Mouse (Mus musculus): ENCODE data around the gene Dzip1. TPM values are rescaled to one million over a fixed set of nuclear protein-coding genes. Genes with fewer than 3 reads are reported as not detected.

The Dzip1 gene
- polyA plus RNA-seq, 1 experiment from 2014 or later, result 40.0 TPM

GRCm38 (mm10) chr14:118827283-118827904 is 97.9 kb downstream of the Dzip1 start:
- 0 out of 2 replicates have a peak, but pooled peaks cover 2% of the 10 kb centered on the region for H3K4me1 ChIP-seq (replicated peaks; ENCODE audit: control insufficient read depth, insufficient read depth, low read length)
- no peaks in the 10 kb centered on the region for H3K36me3 ChIP-seq (ENCODE audit: control insufficient read depth, insufficient read depth, low read length)
- peak; percentile 59 for DNase-seq (ENCODE audit: low spot score)
- no peak overlapping the region for H3K4me3 ChIP-seq (ENCODE audit: low read depth, low read length)
- 19% methylated on average over 7 of the region's 7 CpGs for WGBS
- H3K9me3 ChIP-seq (ENCODE audit: control insufficient read depth, low read length), result no peaks in the 10 kb centered on the region
- H3K4me2 ChIP-seq (replicated peaks; ENCODE audit: low read depth, low read length), result no peak overlapping the region
- no peak overlapping the region for H3K9ac ChIP-seq (ENCODE audit: low read depth, low read length)
- H3K27ac ChIP-seq (ENCODE audit: low read depth, low read length), result no peak overlapping the region
- ATAC-seq (ENCODE audit: low FRiP score), result peak; percentile 63
- H3K27me3 ChIP-seq (ENCODE audit: control insufficient read depth, insufficient read depth, low read length), result no peaks in the 10 kb centered on the region

GRCm38 (mm10) chr14:118826346-118826745 is 98.9 kb downstream of the Dzip1 start:
- Histone ChIP-seq H3K27ac (ENCODE audit: low read depth, low read length) (no peak overlapping the region), H3K4me3 (ENCODE audit: low read depth, low read length) (no peak overlapping the region), H3K4me1 (replicated peaks; ENCODE audit: control insufficient read depth, insufficient read depth, low read length) (0 out of 2 replicates have a peak, but pooled peaks cover 2% of the 10 kb centered on the region), H3K9me3 (ENCODE audit: control insufficient read depth, low read length) (no peaks in the 10 kb centered on the region), H3K27me3 (ENCODE audit: control insufficient read depth, insufficient read depth, low read length) (no peaks in the 10 kb centered on the region), H3K9ac (ENCODE audit: low read depth, low read length) (no peak overlapping the region), H3K4me2 (replicated peaks; ENCODE audit: low read depth, low read length) (no peak overlapping the region), H3K36me3 (ENCODE audit: control insufficient read depth, insufficient read depth, low read length) (no peaks in the 10 kb centered on the region)
- ATAC-seq (ENCODE audit: low FRiP score) (no peak), DNase-seq (ENCODE audit: low spot score) (no peak)
- 84% methylated on average over 8 of the region's 8 CpGs for WGBS

Other genes with a start within 250 kb of the Dzip1 start
- gene Abcc4, start 219.2 kb downstream of the Dzip1 start, polyA plus RNA-seq (2014; fragmentation: Nextera tagmentation; extraction: Ambion mirVana), result 3.2 and 3.9 TPM in 2 replicates
- gene Cldn10, start 137.6 kb downstream of the Dzip1 start, polyA plus RNA-seq (2014; fragmentation: Nextera tagmentation; extraction: Ambion mirVana), result 0.89 and 0.99 TPM in 2 replicates
- gene Dnajc3, start 12.5 kb upstream of the Dzip1 start, polyA plus RNA-seq (2014; fragmentation: Nextera tagmentation; extraction: Ambion mirVana), result 34.4 and 35.9 TPM in 2 replicates
- gene Uggt2, start 174.0 kb upstream of the Dzip1 start, polyA plus RNA-seq (2014; fragmentation: Nextera tagmentation; extraction: Ambion mirVana), result 17.2 and 21.9 TPM in 2 replicates
- 0.33 and 0.57 TPM in 2 replicates for gene Hs6st3, start 212.9 kb upstream of the Dzip1 start, polyA plus RNA-seq (2014; fragmentation: Nextera tagmentation; extraction: Ambion mirVana)

Measured in hindbrain, embryonic 11.5 days (tissue).